In genomic region chr17:73196139-73196538, GRCm38 (mm10) we compare ENCODE assay signal across 9 mouse cellular contexts.
A peak's percentile ranks its signal among the peaks of the same experiment; 100 is the strongest.
DNase-seq lines count a peak whose midpoint lies in the region; ATAC-seq and TF ChIP-seq lines count a peak whose summit lies in the region.
"Had no signal": no experiment of that assay in that cellular context is flagged by ENCODE, and none has a peak within 500 bp of the region (broad histone marks: within the 10 kb centered on the region; RNA-seq: fewer than 3 reads in every experiment).

No protein-coding gene starts in this region.

- 0 out of 2 replicates have a peak, but pooled peaks cover 2% of the 10 kb centered on the region for H3K36me3 ChIP-seq in kidney, postnatal 0 days (ENCODE audit: insufficient read depth, low read length)
- no peaks in the 10 kb centered on the region; the same call in 1 of the 2 replicates for H3K36me3 ChIP-seq in kidney, embryonic 15.5 days
- no peaks in the 10 kb centered on the region for H3K36me3 ChIP-seq in forebrain, embryonic 15.5 days

- no peak overlapping the region for H3K4me3 ChIP-seq in kidney, postnatal 0 days (replicated peaks; ENCODE audit: low read depth, low read length)
- H3K4me3 ChIP-seq in kidney, embryonic 15.5 days (replicated peaks): no peak overlapping the region
- H3K4me3 ChIP-seq in forebrain, embryonic 15.5 days: no peak overlapping the region
- H3K4me3 ChIP-seq: limb, embryonic 13.5 days had no signal

- no peaks in the 10 kb centered on the region for H3K27me3 ChIP-seq in kidney, postnatal 0 days (ENCODE audit: insufficient read depth, low read length)
- H3K27me3 ChIP-seq in kidney, embryonic 15.5 days: no peaks in the 10 kb centered on the region
- H3K27me3 ChIP-seq in forebrain, embryonic 15.5 days: no peaks in the 10 kb centered on the region
- H3K27me3 ChIP-seq: limb, embryonic 13.5 days had no signal

- no peak overlapping the region for H3K4me2 ChIP-seq in kidney, postnatal 0 days (ENCODE audit: low read length)
- no peak overlapping the region for H3K4me2 ChIP-seq in kidney, embryonic 15.5 days
- no peak overlapping the region for H3K4me2 ChIP-seq in forebrain, embryonic 15.5 days (replicated peaks)
- H3K4me2 ChIP-seq: limb, embryonic 13.5 days had no signal

- no peak overlapping the region for H3K27ac ChIP-seq in kidney, postnatal 0 days
- H3K27ac ChIP-seq in kidney, embryonic 15.5 days: no peak overlapping the region
- H3K27ac ChIP-seq in forebrain, embryonic 15.5 days (replicated peaks): no peak overlapping the region
- H3K27ac ChIP-seq: limb, embryonic 13.5 days had no signal

- no peaks in the 10 kb centered on the region for H3K9me3 ChIP-seq in kidney, postnatal 0 days (replicated peaks; ENCODE audit: low read length)
- no peaks in the 10 kb centered on the region for H3K9me3 ChIP-seq in kidney, embryonic 15.5 days (replicated peaks)
- no peaks in the 10 kb centered on the region for H3K9me3 ChIP-seq in forebrain, embryonic 15.5 days
- H3K9me3 ChIP-seq: limb, embryonic 13.5 days had no signal

- H3K9ac ChIP-seq in kidney, postnatal 0 days (ENCODE audit: low read depth, low read length): no peak overlapping the region
- no peak overlapping the region for H3K9ac ChIP-seq in kidney, embryonic 15.5 days
- no peak overlapping the region for H3K9ac ChIP-seq in forebrain, embryonic 15.5 days (replicated peaks)
- H3K9ac ChIP-seq: limb, embryonic 13.5 days had no signal

- 97% methylated on average over 1 of the region's 1 CpGs for WGBS in kidney, postnatal 0 days
- WGBS in kidney, embryonic 15.5 days: 95% methylated on average over 1 of the region's 1 CpGs
- 95% methylated on average over 1 of the region's 1 CpGs for WGBS in forebrain, embryonic 15.5 days

- TF ChIP-seq CTCF in kidney, postnatal 0 days (IDR thresholded peaks at IDR 0.05; ENCODE audit: low read depth): peak; percentile 64

- ATAC-seq in kidney, postnatal 0 days (replicated peaks; ENCODE audit: low FRiP score, low read depth): no peak
- ATAC-seq in kidney, embryonic 15.5 days (replicated peaks; ENCODE audit: low FRiP score): no peak
- peak; percentile 31 for ATAC-seq in CD4-positive, CD25-positive, alpha-beta regulatory T cell, adult 4 months
- ATAC-seq in forebrain, embryonic 15.5 days (replicated peaks): no peak

- DNase-seq in kidney, postnatal 0 days (ENCODE audit: low spot score): peak; percentile 26
- peak; percentile 17 for DNase-seq in adrenal gland, postnatal 25 days
- DNase-seq in mesoderm, embryonic 11.5 days (ENCODE audit: low read depth, low spot score): peak; percentile 15
- no peak for DNase-seq in urinary bladder, postnatal 4 days (ENCODE audit: low spot score in 2 of 2)
- no peak for DNase-seq in layer of hippocampus, postnatal 36 days

- no peaks in the 10 kb centered on the region for H3K4me1 ChIP-seq in kidney, postnatal 0 days (replicated peaks; ENCODE audit: insufficient read depth, low read length)
- peaks cover 11% of the 10 kb centered on the region; the same call in 1 of the 2 replicates for H3K4me1 ChIP-seq in kidney, embryonic 15.5 days
- no peaks in the 10 kb centered on the region for H3K4me1 ChIP-seq in forebrain, embryonic 15.5 days

Comparison
In these comparisons a context has a peak if more than half of its experiments do, and no peak if none do; other contexts are left out.
1. DNase-seq: peak in kidney, postnatal 0 days (single experiment), adrenal gland, postnatal 25 days (single experiment) and mesoderm, embryonic 11.5 days (single experiment); none in urinary bladder, postnatal 4 days (0 of 2) and layer of hippocampus, postnatal 36 days (0 of 2).